Comparison of ENCODE assay signal across 8 mouse cellular contexts in genomic region chr19:45591704-45592103, GRCm38 (mm10). TPM values are rescaled to one million over a fixed set of nuclear protein-coding genes. Genes with fewer than 3 reads are reported as not detected.
A peak's percentile ranks its signal among the peaks of the same experiment; 100 is the strongest.
DNase-seq lines count a peak whose midpoint lies in the region; ATAC-seq and TF ChIP-seq lines count a peak whose summit lies in the region.

No protein-coding gene starts in this region.

- H3K4me2 ChIP-seq in stomach, embryonic 15.5 days: peak overlapping the region; percentile 34
- no peak overlapping the region for H3K4me2 ChIP-seq in forebrain, embryonic 14.5 days (ENCODE audit: low read length)

- H3K27me3 ChIP-seq in stomach, embryonic 15.5 days (replicated peaks): no peaks in the 10 kb centered on the region
- H3K27me3 ChIP-seq in forebrain, embryonic 14.5 days (replicated peaks; ENCODE audit: control insufficient read depth, insufficient read depth, low read length): peaks cover 66% of the 10 kb centered on the region

- no peak overlapping the region for H3K4me3 ChIP-seq in layer of hippocampus, adult 2 months
- H3K4me3 ChIP-seq in stomach, embryonic 15.5 days (replicated peaks): no peak overlapping the region
- H3K4me3 ChIP-seq in forebrain, embryonic 14.5 days (ENCODE audit: low read depth, low read length): no peak overlapping the region

- no peaks in the 10 kb centered on the region for H3K9me3 ChIP-seq in stomach, embryonic 15.5 days
- no peaks in the 10 kb centered on the region for H3K9me3 ChIP-seq in forebrain, embryonic 14.5 days (replicated peaks; ENCODE audit: control insufficient read depth, low read length)

- peak overlapping the region; percentile 12; the same call in 1 of the 2 replicates for H3K27ac ChIP-seq in layer of hippocampus, adult 2 months
- peak overlapping the region; percentile 26; the same call in 1 of the 2 replicates for H3K27ac ChIP-seq in stomach, embryonic 15.5 days
- no peak overlapping the region for H3K27ac ChIP-seq in forebrain, embryonic 14.5 days (ENCODE audit: low read depth, low read length)

- H3K4me1 ChIP-seq in stomach, embryonic 15.5 days: peaks cover 17% of the 10 kb centered on the region
- H3K4me1 ChIP-seq in forebrain, embryonic 14.5 days (ENCODE audit: control insufficient read depth, insufficient read depth, low read length): 0 out of 2 replicates have a peak, but pooled peaks cover 4% of the 10 kb centered on the region

- H3K36me3 ChIP-seq in stomach, embryonic 15.5 days: 0 out of 2 replicates have a peak, but pooled peaks cover 3% of the 10 kb centered on the region
- no peaks in the 10 kb centered on the region for H3K36me3 ChIP-seq in forebrain, embryonic 14.5 days (ENCODE audit: control insufficient read depth, insufficient read depth, low read length)

- no peak overlapping the region for H3K9ac ChIP-seq in stomach, embryonic 15.5 days
- no peak overlapping the region for H3K9ac ChIP-seq in forebrain, embryonic 14.5 days (ENCODE audit: low read length)

- no peak for DNase-seq in layer of hippocampus, adult 2 months (ENCODE audit: low spot score in 2 of 2)
- DNase-seq in layer of hippocampus, adult 8-10 months (ENCODE audit: low spot score in 2 of 2): no peak
- peak; percentile 33 for DNase-seq in cerebellum, adult 8-10 months
- peak; percentile 87 for DNase-seq in kidney, postnatal 14 days
- DNase-seq in forebrain, embryonic 14.5 days (ENCODE audit: low spot score): no peak
- DNase-seq in left cerebral cortex, adult 8-10 months (ENCODE audit: low spot score in 2 of 2): no peak
- DNase-seq in layer of hippocampus, adult 9-10 months (ENCODE audit: low spot score): no peak

- TF ChIP-seq CTCF in layer of hippocampus, adult 2 months (conservative IDR thresholded peaks at IDR 0.05): no peak

- ATAC-seq in stomach, embryonic 15.5 days (ENCODE audit: insufficient read depth, low FRiP score, low read depth): no peak; the same call in 1 of the 2 replicates
- ATAC-seq in forebrain, embryonic 14.5 days: no peak

- WGBS in stomach, embryonic 15.5 days: 57% methylated on average over 7 of the region's 7 CpGs
- 89% methylated on average over 7 of the region's 7 CpGs for WGBS in forebrain, embryonic 14.5 days

RNA-seq across cellular contexts. Expression of gene Gm17018, which starts 31.3 kb away (rescaled TPM):
- 10 to 100 TPM; 55.4 to 65.4 TPM for total RNA-seq in layer of hippocampus, adult 2 months (2021)
- 10 to 100 TPM; 50.7 to 66.2 (median 63.5) TPM for total RNA-seq in layer of hippocampus, adult 8-10 months (2022)
- 37.5 and 43.2 TPM in 2 replicates for polyA plus RNA-seq in stomach, embryonic 15.5 days (2015; fragmentation: Nextera tagmentation; extraction: Ambion mirVana)
- 49.0 and 50.1 TPM in 2 replicates for polyA plus RNA-seq in forebrain, embryonic 14.5 days (2014; fragmentation: Nextera tagmentation; extraction: Ambion mirVana)
- total RNA-seq in left cerebral cortex, adult 8-10 months (2022): 10 to 100 TPM; 60.3 to 75.7 (median 69.0) TPM

RNA-seq across cellular contexts. Expression of gene Poll, which starts 31.4 kb away (rescaled TPM):
- total RNA-seq in layer of hippocampus, adult 2 months (2021): 1 to 10 TPM; 9.9 TPM
- total RNA-seq in layer of hippocampus, adult 8-10 months (2022): 1 to 10 TPM; 8.9 to 9.9 (median 9.4) TPM
- polyA plus RNA-seq in stomach, embryonic 15.5 days (2015; fragmentation: Nextera tagmentation; extraction: Ambion mirVana): 12.5 and 12.8 TPM in 2 replicates
- polyA plus RNA-seq in forebrain, embryonic 14.5 days (2014; fragmentation: Nextera tagmentation; extraction: Ambion mirVana): 11.5 and 13.0 TPM in 2 replicates
- total RNA-seq in left cerebral cortex, adult 8-10 months (2022): 10 to 100 TPM in 2 of 4 experiments, 1 to 10 TPM in 2; 9.3 to 11.4 (median 10.6) TPM

Comparison
In these comparisons a context has a peak if more than half of its experiments do, and no peak if none do; other contexts are left out.
1. DNase-seq: peak in cerebellum, adult 8-10 months (single experiment) and kidney, postnatal 14 days (single experiment); none in layer of hippocampus, adult 2 months (0 of 2), layer of hippocampus, adult 8-10 months (0 of 2), forebrain, embryonic 14.5 days (single experiment), left cerebral cortex, adult 8-10 months (0 of 2) and layer of hippocampus, adult 9-10 months (single experiment).